Mouse (Mus musculus): ENCODE data around the gene Gm20547.
A peak's percentile ranks its signal among the peaks of the same experiment; 100 is the strongest.

GRCm38 (mm10) chr17:34911945-34912351, 30.1 kb upstream of the Gm20547 start:
- TF ChIP-seq CTCF (conservative IDR thresholded peaks at IDR 0.05; ENCODE audit: insufficient read depth, insufficient read length, low read depth, low read length), result peak; percentile 88
- no peak for TF ChIP-seq POLR2A (IDR thresholded peaks at IDR 0.05; ENCODE audit: low read depth, low read length)
